Mouse (Mus musculus): ENCODE data around the gene Six2. TPM values are rescaled to one million over a fixed set of nuclear protein-coding genes. Genes with fewer than 3 reads are reported as not detected.
A peak's percentile ranks its signal among the peaks of the same experiment; 100 is the strongest.

The Six2 gene
- 0.42 and 0.57 TPM in 2 replicates for polyA plus RNA-seq (2014; fragmentation: Nextera tagmentation; extraction: Ambion mirVana)

- no peak within 1 kb of the TSS for H3K27ac ChIP-seq (replicated peaks; ENCODE audit: low read depth, low read length)
- under 1% methylated on average over 55 of the region's 55 CpGs for WGBS
- H3K9ac ChIP-seq (replicated peaks; ENCODE audit: low read length): no peak within 1 kb of the TSS
Measured at GRCm38 (mm10) chr17:85688236-85688910, at the start of gene Six2. Gene Six2, minus strand, starts transcription at chr17:85688274.

GRCm38 (mm10) chr17:85737090-85737780, 49.2 kb upstream of the Six2 start:
- WGBS: 64% methylated on average over 15 of the region's 19 CpGs
- Histone ChIP-seq H3K27ac (replicated peaks; ENCODE audit: low read depth, low read length) (no peak overlapping the region), H3K4me3 (replicated peaks; ENCODE audit: low read depth, low read length) (no peak overlapping the region), H3K4me1 (ENCODE audit: control insufficient read depth, insufficient read depth, low read length) (no peaks in the 10 kb centered on the region), H3K27me3 (ENCODE audit: control insufficient read depth, insufficient read depth, low read length) (no peaks in the 10 kb centered on the region), H3K9ac (replicated peaks; ENCODE audit: low read length) (no peak overlapping the region), H3K36me3 (ENCODE audit: control insufficient read depth, insufficient read depth, low read length) (no peaks in the 10 kb centered on the region), H3K4me2 (ENCODE audit: low read length) (no peak overlapping the region), H3K9me3 (ENCODE audit: control insufficient read depth, low read length) (no peaks in the 10 kb centered on the region)
- no peak for DNase-seq
- no peak for ATAC-seq (ENCODE audit: low FRiP score, low TSS enrichment)

More at GRCm38 (mm10) chr17:85688236-85688910, at the start of gene Six2:
- H3K4me3 ChIP-seq (replicated peaks; ENCODE audit: low read depth, low read length): peak within 1 kb of the TSS; percentile 25
- no peaks in the 10 kb centered on the region for H3K9me3 ChIP-seq (ENCODE audit: control insufficient read depth, low read length)
- peak; percentile 89 for ATAC-seq (ENCODE audit: low FRiP score, low TSS enrichment)
- H3K36me3 ChIP-seq (ENCODE audit: control insufficient read depth, insufficient read depth, low read length): no peaks in the 10 kb centered on the region
- peaks cover 96% of the 10 kb centered on the region for H3K27me3 ChIP-seq (ENCODE audit: control insufficient read depth, insufficient read depth, low read length)
- peak; percentile 80 for DNase-seq
- peaks cover 5% of the 10 kb centered on the region; the same call in 1 of the 2 replicates for H3K4me1 ChIP-seq (ENCODE audit: control insufficient read depth, insufficient read depth, low read length)
- peak within 1 kb of the TSS; percentile 63 for H3K4me2 ChIP-seq (ENCODE audit: low read length)

GRCm38 (mm10) chr17:85731329-85731728, 43.3 kb upstream of the Six2 start:
- Histone ChIP-seq H3K4me1 (ENCODE audit: control insufficient read depth, insufficient read depth, low read length) (no peaks in the 10 kb centered on the region), H3K27ac (replicated peaks; ENCODE audit: low read depth, low read length) (no peak overlapping the region), H3K9me3 (ENCODE audit: control insufficient read depth, low read length) (no peaks in the 10 kb centered on the region), H3K9ac (replicated peaks; ENCODE audit: low read length) (no peak overlapping the region), H3K4me2 (ENCODE audit: low read length) (no peak overlapping the region), H3K4me3 (replicated peaks; ENCODE audit: low read depth, low read length) (no peak overlapping the region), H3K27me3 (ENCODE audit: control insufficient read depth, insufficient read depth, low read length) (no peaks in the 10 kb centered on the region), H3K36me3 (ENCODE audit: control insufficient read depth, insufficient read depth, low read length) (no peaks in the 10 kb centered on the region)
- 79% methylated on average over 5 of the region's 5 CpGs for WGBS
- no peak for ATAC-seq (ENCODE audit: low FRiP score, low TSS enrichment)
- no peak for DNase-seq

DNA sequence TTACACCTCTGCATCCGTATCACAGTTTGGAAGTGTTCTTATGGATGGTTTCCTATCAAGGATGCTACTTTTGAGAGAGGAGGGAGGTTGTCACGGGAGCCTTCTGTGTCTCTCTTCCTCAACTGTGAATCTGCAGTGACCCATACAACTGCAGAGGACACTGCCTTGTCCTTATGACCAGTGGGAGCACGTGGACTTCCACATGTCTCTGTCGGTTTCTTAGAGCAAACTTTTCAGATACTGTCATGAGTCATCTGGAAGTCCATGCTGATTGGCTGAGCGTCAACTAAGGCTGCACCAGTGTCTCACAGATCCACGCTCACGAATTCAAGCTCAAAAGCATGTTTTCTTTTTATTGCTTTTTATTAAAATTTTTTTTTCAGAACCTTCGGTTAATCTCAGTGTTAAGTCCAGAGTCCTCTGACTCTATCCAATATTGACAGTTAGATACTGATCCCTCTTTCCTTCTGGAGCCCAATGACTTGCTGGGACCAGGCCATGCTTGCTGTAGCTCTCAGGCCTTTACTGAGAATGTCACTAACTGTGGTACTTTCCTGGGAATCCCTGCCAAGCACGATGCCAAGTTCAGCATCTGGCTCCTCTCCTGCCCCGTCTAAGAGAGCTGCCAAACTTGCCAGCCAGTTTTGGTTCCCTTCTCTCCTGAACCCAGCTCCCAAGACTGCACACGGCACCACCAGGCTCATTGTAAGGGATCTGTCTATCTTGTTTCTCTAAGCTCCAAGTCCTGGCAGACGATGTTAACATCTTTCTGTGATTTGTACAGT, 42.3 kb upstream of the Six2 start:
- Histone ChIP-seq H3K4me1 (ENCODE audit: control insufficient read depth, insufficient read depth, low read length) (no peaks in the 10 kb centered on the region), H3K9ac (replicated peaks; ENCODE audit: low read length) (no peak overlapping the region), H3K27ac (replicated peaks; ENCODE audit: low read depth, low read length) (no peak overlapping the region), H3K27me3 (ENCODE audit: control insufficient read depth, insufficient read depth, low read length) (no peaks in the 10 kb centered on the region), H3K4me3 (replicated peaks; ENCODE audit: low read depth, low read length) (no peak overlapping the region), H3K9me3 (ENCODE audit: control insufficient read depth, low read length) (no peaks in the 10 kb centered on the region), H3K4me2 (ENCODE audit: low read length) (no peak overlapping the region), H3K36me3 (ENCODE audit: control insufficient read depth, insufficient read depth, low read length) (no peaks in the 10 kb centered on the region)
- ATAC-seq (ENCODE audit: low FRiP score, low TSS enrichment) (no peak), DNase-seq (no peak)
- WGBS: 86% methylated on average over 12 of the region's 12 CpGs

GRCm38 (mm10) chr17:85728071-85728718, 40.1 kb upstream of the Six2 start:
- Histone ChIP-seq H3K27ac (replicated peaks; ENCODE audit: low read depth, low read length) (no peak overlapping the region), H3K4me1 (ENCODE audit: control insufficient read depth, insufficient read depth, low read length) (no peaks in the 10 kb centered on the region), H3K36me3 (ENCODE audit: control insufficient read depth, insufficient read depth, low read length) (no peaks in the 10 kb centered on the region), H3K4me3 (replicated peaks; ENCODE audit: low read depth, low read length) (no peak overlapping the region), H3K4me2 (ENCODE audit: low read length) (no peak overlapping the region), H3K9ac (replicated peaks; ENCODE audit: low read length) (no peak overlapping the region), H3K27me3 (ENCODE audit: control insufficient read depth, insufficient read depth, low read length) (no peaks in the 10 kb centered on the region), H3K9me3 (ENCODE audit: control insufficient read depth, low read length) (no peaks in the 10 kb centered on the region)
- 92% methylated on average over 5 of the region's 5 CpGs for WGBS
- ATAC-seq (ENCODE audit: low FRiP score, low TSS enrichment) (no peak), DNase-seq (no peak)

DNA sequence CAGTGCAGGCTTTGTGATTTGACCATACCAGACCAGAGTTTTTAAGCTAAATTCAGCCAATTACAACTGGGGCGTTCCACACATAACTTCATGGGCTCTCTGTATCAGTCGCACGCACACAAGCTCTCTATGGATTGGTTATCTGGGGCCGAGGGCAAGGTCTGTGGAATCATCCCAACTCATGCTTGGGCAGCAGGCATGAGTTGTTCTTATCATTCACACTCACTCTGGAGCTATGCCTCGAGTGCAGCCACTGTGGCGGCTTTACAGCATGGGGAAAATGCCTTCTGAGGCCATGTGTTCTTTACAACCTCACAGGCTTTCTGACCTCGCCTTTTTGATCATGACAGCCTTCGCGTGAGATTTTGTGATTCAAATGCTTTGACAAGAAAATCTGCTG, 37.9 kb upstream of the Six2 start:
- Histone ChIP-seq H3K36me3 (ENCODE audit: control insufficient read depth, insufficient read depth, low read length) (no peaks in the 10 kb centered on the region), H3K4me2 (ENCODE audit: low read length) (no peak overlapping the region), H3K27ac (replicated peaks; ENCODE audit: low read depth, low read length) (no peak overlapping the region), H3K27me3 (ENCODE audit: control insufficient read depth, insufficient read depth, low read length) (no peaks in the 10 kb centered on the region), H3K4me1 (ENCODE audit: control insufficient read depth, insufficient read depth, low read length) (no peaks in the 10 kb centered on the region), H3K9ac (replicated peaks; ENCODE audit: low read length) (no peak overlapping the region), H3K4me3 (replicated peaks; ENCODE audit: low read depth, low read length) (no peak overlapping the region), H3K9me3 (ENCODE audit: control insufficient read depth, low read length) (no peaks in the 10 kb centered on the region)
- 95% methylated on average over 9 of the region's 9 CpGs for WGBS
- no peak for ATAC-seq (ENCODE audit: low FRiP score, low TSS enrichment)
- no peak for DNase-seq

DNA sequence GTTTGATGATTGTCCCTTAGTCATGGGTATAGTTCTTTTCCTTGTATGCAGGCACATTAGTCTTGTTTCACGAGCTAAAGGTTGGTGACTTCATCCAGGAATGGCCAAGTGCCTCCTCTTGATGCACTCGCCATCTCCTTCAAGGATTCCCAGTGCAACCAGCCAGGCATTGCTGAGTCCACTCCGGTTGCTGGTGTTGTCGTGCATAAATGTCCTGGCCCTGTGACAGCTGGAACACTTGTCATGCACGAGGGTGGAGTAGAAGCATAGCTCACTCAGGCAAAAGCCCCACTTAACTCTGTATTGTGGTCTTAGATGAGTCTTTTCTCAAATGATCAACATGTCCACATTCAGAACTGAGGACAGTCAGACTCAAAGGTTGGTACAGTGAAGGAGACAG, 35.1 kb upstream of the Six2 start:
- no peak for DNase-seq
- Histone ChIP-seq H3K27me3 (ENCODE audit: control insufficient read depth, insufficient read depth, low read length) (no peaks in the 10 kb centered on the region), H3K9me3 (ENCODE audit: control insufficient read depth, low read length) (no peaks in the 10 kb centered on the region), H3K27ac (replicated peaks; ENCODE audit: low read depth, low read length) (no peak overlapping the region), H3K9ac (replicated peaks; ENCODE audit: low read length) (no peak overlapping the region), H3K4me1 (ENCODE audit: control insufficient read depth, insufficient read depth, low read length) (no peaks in the 10 kb centered on the region), H3K36me3 (ENCODE audit: control insufficient read depth, insufficient read depth, low read length) (no peaks in the 10 kb centered on the region), H3K4me3 (replicated peaks; ENCODE audit: low read depth, low read length) (no peak overlapping the region), H3K4me2 (ENCODE audit: low read length) (no peak overlapping the region)
- no peak for ATAC-seq (ENCODE audit: low FRiP score, low TSS enrichment)
- WGBS: 81% methylated on average over 5 of the region's 5 CpGs

- no peaks in the 10 kb centered on the region for H3K36me3 ChIP-seq (ENCODE audit: control insufficient read depth, insufficient read depth, low read length)
- H3K4me2 ChIP-seq (ENCODE audit: low read length): no peak overlapping the region
- H3K4me3 ChIP-seq (replicated peaks; ENCODE audit: low read depth, low read length): no peak overlapping the region
- H3K9ac ChIP-seq (replicated peaks; ENCODE audit: low read length): no peak overlapping the region
- no peak for ATAC-seq (ENCODE audit: low FRiP score, low TSS enrichment)
- H3K4me1 ChIP-seq (ENCODE audit: control insufficient read depth, insufficient read depth, low read length): no peaks in the 10 kb centered on the region
- peak; percentile 49 for DNase-seq
- no peaks in the 10 kb centered on the region for H3K9me3 ChIP-seq (ENCODE audit: control insufficient read depth, low read length)
- no peak overlapping the region for H3K27ac ChIP-seq (replicated peaks; ENCODE audit: low read depth, low read length)
- no peaks in the 10 kb centered on the region for H3K27me3 ChIP-seq (ENCODE audit: control insufficient read depth, insufficient read depth, low read length)
- 62% methylated on average over 7 of the region's 7 CpGs for WGBS
Measured at GRCm38 (mm10) chr17:85717266-85717665, 29.2 kb upstream of the Six2 start.

All from midbrain, embryonic 14.5 days (tissue).